ENCODE assay signal across 11 mouse cellular contexts in genomic region chr13:8888603-8889002, GRCm38 (mm10). TPM values are rescaled to one million over a fixed set of nuclear protein-coding genes. Genes with fewer than 3 reads are reported as not detected.
DNase-seq lines count a peak whose midpoint lies in the region; ATAC-seq and TF ChIP-seq lines count a peak whose summit lies in the region.
"Had no signal": no experiment of that assay in that cellular context is flagged by ENCODE, and none has a peak within 500 bp of the region (broad histone marks: within the 10 kb centered on the region; RNA-seq: fewer than 3 reads in every experiment).

No protein-coding gene starts in this region.

- peak; percentile 77 for DNase-seq in CD4-positive, CD25-positive, alpha-beta regulatory T cell, adult 2 months (ENCODE audit: low read depth, low spot score)
- no peak for DNase-seq in layer of hippocampus, adult 2 months (ENCODE audit: low spot score in 2 of 2)
- no peak for DNase-seq in layer of hippocampus, adult 8-10 months (ENCODE audit: low spot score in 2 of 2)
- peak; percentile 83 for DNase-seq in R1 (ENCODE audit: low read depth, low spot score)

- no peak for ATAC-seq in CD4-positive, CD25-positive, alpha-beta regulatory T cell, adult 4 months
- peak; percentile 34 for ATAC-seq in megakaryocyte progenitor cell, adult 5-6 weeks (replicated peaks; ENCODE audit: poor library complexity)
- ATAC-seq in erythroblast, adult 5-6 weeks (replicated peaks; ENCODE audit: low FRiP score, poor library complexity, severe bottlenecking) = no peak
- no peak for ATAC-seq in megakaryocyte-erythroid progenitor cell, adult 5-6 weeks (replicated peaks; ENCODE audit: low FRiP score, low TSS enrichment, poor library complexity, severe bottlenecking)

- no peak overlapping the region for H3K4me3 ChIP-seq in layer of hippocampus, adult 2 months
- H3K4me3 ChIP-seq: lung, embryonic 15.5 days had no signal

- H3K27ac ChIP-seq in layer of hippocampus, adult 2 months = no peak overlapping the region
- H3K27ac ChIP-seq: lung, embryonic 15.5 days had no signal

- TF ChIP-seq CTCF in layer of hippocampus, adult 2 months (conservative IDR thresholded peaks at IDR 0.05) = peak; percentile 68

RNA-seq across cellular contexts. Expression of gene Idi1, which starts 3.3 kb away (rescaled TPM):
- 10 to 100 TPM; 35.2 to 40.3 TPM for polyA plus RNA-seq in CD4-positive, CD25-positive, alpha-beta regulatory T cell, adult 4 months (2017; shearing (Covaris generic))
- total RNA-seq in layer of hippocampus, adult 2 months (2021) = 10 to 100 TPM; 28.4 to 32.1 TPM
- 10 to 100 TPM; 34.0 to 38.6 (median 37.6) TPM for total RNA-seq in layer of hippocampus, adult 8-10 months (2022)
- 33.1 and 33.4 TPM in 2 replicates for total RNA-seq in megakaryocyte progenitor cell, adult 5-6 weeks (2015)
- 24.1 and 27.9 TPM in 2 replicates for total RNA-seq in megakaryocyte progenitor cell, adult 5-6 weeks (2017)
- total RNA-seq in erythroblast, adult 5-6 weeks (2015; ENCODE audit: low replicate concordance) = 5.8 and 10.0 TPM in 2 replicates
- 6.1 and 8.0 TPM in 2 replicates for total RNA-seq in erythroblast, adult 5-6 weeks (2017; ENCODE audit: low replicate concordance)
- 25.7 and 30.0 TPM in 2 replicates for total RNA-seq in megakaryocyte-erythroid progenitor cell, adult 5-6 weeks (2014; fragmentation: Nextera tagmentation)
- total RNA-seq in megakaryocyte-erythroid progenitor cell, adult 5-6 weeks (2017) = 64.9 and 102 TPM in 2 replicates

RNA-seq across cellular contexts. Expression of gene Wdr37, which starts 16.9 kb away (rescaled TPM):
- 10 to 100 TPM; 40.3 to 48.3 TPM for polyA plus RNA-seq in CD4-positive, CD25-positive, alpha-beta regulatory T cell, adult 4 months (2017; shearing (Covaris generic))
- 10 to 100 TPM; 88.3 to 92.9 TPM for total RNA-seq in layer of hippocampus, adult 2 months (2021)
- total RNA-seq in layer of hippocampus, adult 8-10 months (2022) = 100 to 1,000 TPM in 3 of 4 experiments, 10 to 100 TPM in 1; 82.9 to 119 (median 110) TPM
- total RNA-seq in megakaryocyte progenitor cell, adult 5-6 weeks (2015) = 19.4 and 20.0 TPM in 2 replicates
- 16.7 and 18.1 TPM in 2 replicates for total RNA-seq in megakaryocyte progenitor cell, adult 5-6 weeks (2017)
- total RNA-seq in erythroblast, adult 5-6 weeks (2015; ENCODE audit: low replicate concordance) = 11.3 and 20.9 TPM in 2 replicates
- total RNA-seq in erythroblast, adult 5-6 weeks (2017; ENCODE audit: low replicate concordance) = 12.3 and 21.3 TPM in 2 replicates
- total RNA-seq in megakaryocyte-erythroid progenitor cell, adult 5-6 weeks (2014; fragmentation: Nextera tagmentation) = 15.6 and 25.5 TPM in 2 replicates
- total RNA-seq in megakaryocyte-erythroid progenitor cell, adult 5-6 weeks (2017) = 29.4 and 34.1 TPM in 2 replicates

RNA-seq across cellular contexts. Expression of gene Gm9745, which starts 59.4 kb away (rescaled TPM):
- not detected for polyA plus RNA-seq in CD4-positive, CD25-positive, alpha-beta regulatory T cell, adult 4 months (2017; shearing (Covaris generic))
- total RNA-seq in layer of hippocampus, adult 2 months (2021) = not detected
- total RNA-seq in layer of hippocampus, adult 8-10 months (2022) = not detected
- not detected in 2 replicates for total RNA-seq in megakaryocyte progenitor cell, adult 5-6 weeks (2015)
- not detected in 2 replicates for total RNA-seq in megakaryocyte progenitor cell, adult 5-6 weeks (2017)
- not detected in 2 replicates for total RNA-seq in erythroblast, adult 5-6 weeks (2015; ENCODE audit: low replicate concordance)
- total RNA-seq in erythroblast, adult 5-6 weeks (2017; ENCODE audit: low replicate concordance) = not detected in 2 replicates
- total RNA-seq in megakaryocyte-erythroid progenitor cell, adult 5-6 weeks (2014; fragmentation: Nextera tagmentation) = not detected in 2 replicates
- not detected in 2 replicates for total RNA-seq in megakaryocyte-erythroid progenitor cell, adult 5-6 weeks (2017)
- total RNA-seq: common myeloid progenitor, adult 5-6 weeks; hematopoietic stem cell, adult 5-6 weeks had no signal
- polyA plus RNA-seq: lung, embryonic 15.5 days had no signal

Comparison
In these comparisons a context has a peak if more than half of its experiments do, and no peak if none do; other contexts are left out.
1. DNase-seq: peak in CD4-positive, CD25-positive, alpha-beta regulatory T cell, adult 2 months (single experiment) and R1 (single experiment); none in layer of hippocampus, adult 2 months (0 of 2) and layer of hippocampus, adult 8-10 months (0 of 2).